Mouse (Mus musculus): ENCODE measurements around the gene Cxcl10.

- TF ChIP-seq CTCF (IDR thresholded peaks at IDR 0.05; ENCODE audit: control insufficient read depth, insufficient read depth, insufficient read length) (no peak), MYOD1 (IDR thresholded peaks at IDR 0.05; ENCODE audit: control insufficient read depth, insufficient read length, low read depth) (no peak), MAX (IDR thresholded peaks at IDR 0.05) (no peak), MYOG (IDR thresholded peaks at IDR 0.05; ENCODE audit: control insufficient read depth, extremely low read depth, insufficient read length) (no peak)
Measured at GRCm38 (mm10) chr5:92365146-92365705, 16.5 kb upstream of the Cxcl10 start.

Measured in C2C12 (cell line).